In genomic region chr10:84338752-84339151, GRCm38 (mm10) we compare ENCODE assay signal across 9 mouse cellular contexts.
DNase-seq lines count a peak whose midpoint lies in the region; ATAC-seq lines count a peak whose summit lies in the region.
"Had no signal": no experiment of that assay in that cellular context is flagged by ENCODE, and none has a peak within 500 bp of the region (broad histone marks: within the 10 kb centered on the region; RNA-seq: fewer than 3 reads in every experiment).

No protein-coding gene starts in this region.

- H3K9ac ChIP-seq in midbrain, embryonic 11.5 days (ENCODE audit: low read length), result no peak overlapping the region
- H3K9ac ChIP-seq in midbrain, embryonic 16.5 days (ENCODE audit: low read depth, low read length), result no peak overlapping the region

- no peak for ATAC-seq in midbrain, embryonic 11.5 days (ENCODE audit: low FRiP score)
- ATAC-seq in midbrain, embryonic 16.5 days, result no peak
- peak; percentile 78 to 85 for ATAC-seq in hematopoietic stem cell, adult 5-6 weeks (replicated peaks in 1 of 2; ENCODE audit: insufficient read depth in 1 of 2, low FRiP score in 2 of 2, low TSS enrichment in 1 of 2, low read depth in 1 of 2, poor library complexity in 2 of 2, severe bottlenecking in 2 of 2)

- H3K27me3 ChIP-seq in heart, embryonic 10.5 days (ENCODE audit: insufficient read depth, poor library complexity, severe bottlenecking), result no peaks in the 10 kb centered on the region
- no peaks in the 10 kb centered on the region for H3K27me3 ChIP-seq in midbrain, embryonic 11.5 days (ENCODE audit: control insufficient read depth, insufficient read depth, low read length)
- no peaks in the 10 kb centered on the region for H3K27me3 ChIP-seq in midbrain, embryonic 16.5 days (ENCODE audit: control insufficient read depth, insufficient read depth, low read depth, low read length)

- peaks cover 3% of the 10 kb centered on the region; the same call in 1 of the 2 replicates for H3K4me1 ChIP-seq in heart, embryonic 10.5 days
- no peaks in the 10 kb centered on the region for H3K4me1 ChIP-seq in midbrain, embryonic 11.5 days (ENCODE audit: control insufficient read depth, insufficient read depth, low read length)
- H3K4me1 ChIP-seq in midbrain, embryonic 16.5 days (ENCODE audit: control insufficient read depth, insufficient read depth, low read length), result no peaks in the 10 kb centered on the region

- DNase-seq in heart, adult 8-10 months (ENCODE audit: low spot score), result peak; percentile 61
- no peak for DNase-seq in heart, embryonic 10.5 days (ENCODE audit: low spot score)
- DNase-seq in midbrain, embryonic 11.5 days (ENCODE audit: low spot score, missing footprints), result peak; percentile 17
- no peak for DNase-seq in testis, postnatal 10 days (ENCODE audit: low spot score)
- no peak for DNase-seq in right cerebral cortex, postnatal 14 days
- no peak for DNase-seq in right cerebral cortex, adult 2 months (ENCODE audit: low spot score in 2 of 2)
- DNase-seq: cerebellum, adult 2 months had no signal

- H3K9me3 ChIP-seq in heart, embryonic 10.5 days, result no peaks in the 10 kb centered on the region
- H3K9me3 ChIP-seq in midbrain, embryonic 11.5 days (ENCODE audit: control insufficient read depth, low read length), result no peaks in the 10 kb centered on the region; the same call in 1 of the 2 replicates
- H3K9me3 ChIP-seq in midbrain, embryonic 16.5 days (replicated peaks; ENCODE audit: control insufficient read depth, low read length, poor library complexity, severe bottlenecking), result no peaks in the 10 kb centered on the region

- H3K4me3 ChIP-seq in heart, embryonic 10.5 days, result no peak overlapping the region
- H3K4me3 ChIP-seq in midbrain, embryonic 11.5 days (ENCODE audit: low read depth, low read length), result no peak overlapping the region
- H3K4me3 ChIP-seq in midbrain, embryonic 16.5 days (ENCODE audit: low read depth, low read length), result no peak overlapping the region

- no peak overlapping the region for H3K27ac ChIP-seq in heart, embryonic 10.5 days
- no peak overlapping the region for H3K27ac ChIP-seq in midbrain, embryonic 11.5 days (ENCODE audit: low read depth, low read length)
- no peak overlapping the region for H3K27ac ChIP-seq in midbrain, embryonic 16.5 days (ENCODE audit: low read length)

- WGBS in heart, embryonic 10.5 days, result 83% methylated on average over 3 of the region's 3 CpGs
- WGBS in midbrain, embryonic 11.5 days, result 92% methylated on average over 3 of the region's 3 CpGs
- WGBS in midbrain, embryonic 16.5 days, result 86% methylated on average over 3 of the region's 3 CpGs

- H3K36me3 ChIP-seq in heart, embryonic 10.5 days, result no peaks in the 10 kb centered on the region
- no peaks in the 10 kb centered on the region for H3K36me3 ChIP-seq in midbrain, embryonic 11.5 days (ENCODE audit: control insufficient read depth, insufficient read depth, low read length)
- H3K36me3 ChIP-seq in midbrain, embryonic 16.5 days (ENCODE audit: control insufficient read depth, insufficient read depth, low read length), result no peaks in the 10 kb centered on the region

- H3K4me2 ChIP-seq in midbrain, embryonic 11.5 days, result no peak overlapping the region
- H3K4me2 ChIP-seq in midbrain, embryonic 16.5 days (ENCODE audit: low read length), result no peak overlapping the region

Comparison
In these comparisons a context has a peak if more than half of its experiments do, and no peak if none do; other contexts are left out.
1. DNase-seq: peak in heart, adult 8-10 months (single experiment) and midbrain, embryonic 11.5 days (single experiment); none in heart, embryonic 10.5 days (single experiment), testis, postnatal 10 days (single experiment), right cerebral cortex, postnatal 14 days (single experiment) and right cerebral cortex, adult 2 months (0 of 2).
2. ATAC-seq: peak in hematopoietic stem cell, adult 5-6 weeks (2 of 2); none in midbrain, embryonic 11.5 days (single experiment) and midbrain, embryonic 16.5 days (single experiment).